Mouse (Mus musculus) neural tube, embryonic 12.5 days (tissue): ENCODE results near the gene Capn9. TPM values are rescaled to one million over a fixed set of nuclear protein-coding genes. Genes with fewer than 3 reads are reported as not detected.

Experiments used
- ATAC-seq: fragments of 200-750 bp; cut with Nextera tagmentation; 2 replicates; pipeline ENCODE4 v1.8.0; 2017; ENCODE audit warnings: low read depth, mild to moderate bottlenecking, moderate TSS enrichment, moderate library complexity; ENCODE audit not compliant: low FRiP score
- H3K27ac ChIP-seq: fragments of 300-500 bp; sonication (generic); 2 replicates; pipeline ENCODE4 v1.5.1; 2016
- H3K27me3 ChIP-seq: fragments of 300-500 bp; sonication (generic); replicated peaks from 2 replicates; pipeline ENCODE4 v1.6.1; 2016; ENCODE audit warnings: mild to moderate bottlenecking
- H3K36me3 ChIP-seq: fragments of 300-500 bp; sonication (generic); 2 replicates; pipeline ENCODE4 v1.6.1; 2016; ENCODE audit warnings: mild to moderate bottlenecking
- H3K4me1 ChIP-seq: fragments of 300-500 bp; sonication (generic); 2 replicates; pipeline ENCODE4 v1.6.1; 2016
- H3K4me2 ChIP-seq: fragments of 300-500 bp; sonication (generic); replicated peaks from 2 replicates; pipeline ENCODE4 v1.6.1; 2016; ENCODE audit warnings: mild to moderate bottlenecking
- H3K4me3 ChIP-seq: fragments of 300-500 bp; sonication (generic); 2 replicates; pipeline ENCODE4 v1.5.1; 2016
- H3K9ac ChIP-seq: fragments of 300-500 bp; sonication (generic); 2 replicates; pipeline ENCODE4 v1.6.1; 2016; ENCODE audit warnings: mild to moderate bottlenecking
- H3K9me3 ChIP-seq: fragments of 300-500 bp; sonication (generic); 2 replicates; pipeline ENCODE4 v1.6.1; 2016; ENCODE audit warnings: mild to moderate bottlenecking
- WGBS: fragments of 180-500 bp; shearing (Covaris S2); methylation state at CpG from one replicate; pipeline ENCODE4 v1.1.7; 2016; 5-methylcytosine and 5-hydroxymethylcytosine counted together
- polyA plus RNA-seq: library from polyadenylated mRNA; unstranded; fragments of >200 nt; fragmentation: Nextera tagmentation; extraction: Ambion mirVana; gene quantifications from 2 replicates; pipeline ENCODE4 v1.2.1, GENCODE M21; 2016

The Capn9 gene
- polyA plus RNA-seq, 1 experiment from 2014 or later = not detected

- H3K4me2 ChIP-seq = no peak overlapping the region
- no peak overlapping the region for H3K9ac ChIP-seq
- WGBS = 86% methylated on average over 9 of the region's 9 CpGs
- H3K9me3 ChIP-seq = no peaks in the 10 kb centered on the region
- H3K27me3 ChIP-seq = no peaks in the 10 kb centered on the region
- no peak overlapping the region for H3K4me3 ChIP-seq
- H3K4me1 ChIP-seq = no peaks in the 10 kb centered on the region
- no peak overlapping the region for H3K27ac ChIP-seq
- H3K36me3 ChIP-seq = no peaks in the 10 kb centered on the region
- ATAC-seq = no peak
Observed at GRCm38 (mm10) chr8:124626251-124626650, 50.3 kb downstream of the Capn9 start.

- Histone ChIP-seq H3K27me3 (no peaks in the 10 kb centered on the region), H3K4me1 (no peaks in the 10 kb centered on the region), H3K36me3 (no peaks in the 10 kb centered on the region), H3K9me3 (no peaks in the 10 kb centered on the region), H3K27ac (no peak overlapping the region), H3K4me2 (no peak overlapping the region), H3K4me3 (no peak overlapping the region), H3K9ac (no peak overlapping the region)
- ATAC-seq = no peak
- 81% methylated on average over 6 of the region's 6 CpGs for WGBS
Observed at GRCm38 (mm10) chr8:124630489-124630888, 54.6 kb downstream of the Capn9 start.

GRCm38 (mm10) chr8:124630891-124631290 lies 55.0 kb downstream of the Capn9 start:
- H3K27ac ChIP-seq = no peak overlapping the region
- 91% methylated on average over 4 of the region's 4 CpGs for WGBS
- H3K36me3 ChIP-seq = peaks cover 2% of the 10 kb centered on the region
- H3K4me3 ChIP-seq = no peak overlapping the region
- H3K27me3 ChIP-seq = no peaks in the 10 kb centered on the region
- H3K9ac ChIP-seq = no peak overlapping the region
- no peak overlapping the region for H3K4me2 ChIP-seq
- no peak for ATAC-seq
- no peaks in the 10 kb centered on the region for H3K4me1 ChIP-seq
- H3K9me3 ChIP-seq = no peaks in the 10 kb centered on the region

GRCm38 (mm10) chr8:124631966-124632365 lies 56.1 kb downstream of the Capn9 start:
- no peaks in the 10 kb centered on the region for H3K9me3 ChIP-seq
- no peak overlapping the region for H3K27ac ChIP-seq
- H3K9ac ChIP-seq = no peak overlapping the region
- H3K4me3 ChIP-seq = no peak overlapping the region
- no peak overlapping the region for H3K4me2 ChIP-seq
- WGBS = 51% methylated on average over 7 of the region's 7 CpGs
- no peak for ATAC-seq
- H3K4me1 ChIP-seq = no peaks in the 10 kb centered on the region
- peaks cover 13% of the 10 kb centered on the region for H3K36me3 ChIP-seq
- no peaks in the 10 kb centered on the region for H3K27me3 ChIP-seq

- Histone ChIP-seq H3K4me1 (no peaks in the 10 kb centered on the region), H3K4me3 (no peak overlapping the region), H3K27me3 (no peaks in the 10 kb centered on the region), H3K9me3 (no peaks in the 10 kb centered on the region), H3K27ac (no peak overlapping the region), H3K4me2 (no peak overlapping the region), H3K9ac (no peak overlapping the region), H3K36me3 (peaks cover 24% of the 10 kb centered on the region)
- whole genome bisulfite sequencing = 90% methylated on average over 14 of the region's 14 CpGs
- no peak for ATAC-seq
Observed at GRCm38 (mm10) chr8:124633001-124633703, 57.2 kb downstream of the Capn9 start.

- H3K4me2 ChIP-seq = no peak overlapping the region
- no peak for ATAC-seq
- no peaks in the 10 kb centered on the region for H3K4me1 ChIP-seq
- H3K9me3 ChIP-seq = no peaks in the 10 kb centered on the region
- WGBS = 79% methylated on average over 13 of the region's 13 CpGs
- no peaks in the 10 kb centered on the region for H3K27me3 ChIP-seq
- H3K4me3 ChIP-seq = no peak overlapping the region
- H3K36me3 ChIP-seq = peaks cover 36% of the 10 kb centered on the region
- no peak overlapping the region for H3K9ac ChIP-seq
- no peak overlapping the region for H3K27ac ChIP-seq
Observed at GRCm38 (mm10) chr8:124634411-124635246, 58.7 kb downstream of the Capn9 start.

- no peak overlapping the region for H3K9ac ChIP-seq
- H3K4me1 ChIP-seq = no peaks in the 10 kb centered on the region
- H3K9me3 ChIP-seq = no peaks in the 10 kb centered on the region
- no peaks in the 10 kb centered on the region for H3K27me3 ChIP-seq
- peaks cover 36% of the 10 kb centered on the region for H3K36me3 ChIP-seq
- no peak for ATAC-seq
- H3K4me3 ChIP-seq = no peak overlapping the region
- no peak overlapping the region for H3K4me2 ChIP-seq
- no peak overlapping the region for H3K27ac ChIP-seq
- 87% methylated on average over 8 of the region's 8 CpGs for WGBS
Observed at GRCm38 (mm10) chr8:124635247-124635502, 59.3 kb downstream of the Capn9 start.

GRCm38 (mm10) chr8:124641599-124641998 lies 65.7 kb downstream of the Capn9 start:
- H3K9me3 ChIP-seq = no peaks in the 10 kb centered on the region
- no peak for ATAC-seq
- WGBS = 90% methylated on average over 8 of the region's 8 CpGs
- peaks cover 35% of the 10 kb centered on the region for H3K36me3 ChIP-seq
- H3K4me2 ChIP-seq = no peak overlapping the region
- H3K4me3 ChIP-seq = no peak overlapping the region
- H3K9ac ChIP-seq = no peak overlapping the region
- H3K4me1 ChIP-seq = peaks cover 16% of the 10 kb centered on the region
- H3K27ac ChIP-seq = no peak overlapping the region
- no peaks in the 10 kb centered on the region for H3K27me3 ChIP-seq

- Histone ChIP-seq H3K27ac (no peak overlapping the region), H3K9ac (0 out of 2 replicates have a peak overlapping the region, but pooled peaks have one; percentile 35), H3K4me3 (no peak overlapping the region), H3K9me3 (no peaks in the 10 kb centered on the region), H3K4me2 (peak overlapping the region; percentile 26; the same call in 1 of the 2 replicates), H3K4me1 (peaks cover 25% of the 10 kb centered on the region), H3K27me3 (no peaks in the 10 kb centered on the region), H3K36me3 (peaks cover 16% of the 10 kb centered on the region)
- WGBS = 49% methylated on average over 18 of the region's 18 CpGs
- peak; percentile 65; the same call in 1 of the 2 replicates for ATAC-seq
Observed at GRCm38 (mm10) chr8:124643540-124644339, 67.8 kb downstream of the Capn9 start.

- H3K36me3 ChIP-seq = peaks cover 20% of the 10 kb centered on the region
- peaks cover 33% of the 10 kb centered on the region for H3K4me1 ChIP-seq
- H3K27ac ChIP-seq = no peak overlapping the region
- H3K9ac ChIP-seq = no peak overlapping the region
- no peak overlapping the region for H3K4me2 ChIP-seq
- peak; percentile 42; the same call in 1 of the 2 replicates for ATAC-seq
- no peak overlapping the region for H3K4me3 ChIP-seq
- H3K9me3 ChIP-seq = no peaks in the 10 kb centered on the region
- no peaks in the 10 kb centered on the region for H3K27me3 ChIP-seq
Observed at GRCm38 (mm10) chr8:124648311-124648710, 72.4 kb downstream of the Capn9 start.

GRCm38 (mm10) chr8:124651776-124652175 lies 75.9 kb downstream of the Capn9 start:
- H3K27me3 ChIP-seq = no peaks in the 10 kb centered on the region
- H3K9ac ChIP-seq = no peak overlapping the region
- ATAC-seq = no peak
- no peak overlapping the region for H3K4me3 ChIP-seq
- WGBS = 92% methylated on average over 20 of the region's 20 CpGs
- H3K4me2 ChIP-seq = no peak overlapping the region
- no peaks in the 10 kb centered on the region for H3K9me3 ChIP-seq
- H3K27ac ChIP-seq = no peak overlapping the region
- H3K4me1 ChIP-seq = peaks cover 29% of the 10 kb centered on the region
- H3K36me3 ChIP-seq = peaks cover 12% of the 10 kb centered on the region

GRCm38 (mm10) chr8:124652546-124652945 lies 76.6 kb downstream of the Capn9 start:
- H3K36me3 ChIP-seq = peaks cover 12% of the 10 kb centered on the region
- no peak overlapping the region for H3K27ac ChIP-seq
- H3K9me3 ChIP-seq = no peaks in the 10 kb centered on the region
- no peak overlapping the region for H3K4me3 ChIP-seq
- H3K4me1 ChIP-seq = peaks cover 29% of the 10 kb centered on the region
- no peak overlapping the region for H3K4me2 ChIP-seq
- no peak overlapping the region for H3K9ac ChIP-seq
- ATAC-seq = no peak
- H3K27me3 ChIP-seq = no peaks in the 10 kb centered on the region
- WGBS = 46% methylated on average over 4 of the region's 4 CpGs
